Mouse (Mus musculus) olfactory bulb, adult 2 months (tissue): ENCODE results near the gene Ahnak2. TPM values are rescaled to one million over a fixed set of nuclear protein-coding genes. Genes with fewer than 3 reads are reported as not detected.
A peak's percentile ranks its signal among the peaks of the same experiment; 100 is the strongest.

Experiments
- H3K27ac ChIP-seq: fragments of 200-500 bp; 2 replicates; pipeline ENCODE4 v1.5.1; 2012; ENCODE audit warnings: low read depth, low read length; ENCODE audit not compliant: insufficient read depth
- H3K4me1 ChIP-seq: fragments of 200-500 bp; 2 replicates; pipeline ENCODE4 v1.6.1; 2012; ENCODE audit warnings: low read length; ENCODE audit not compliant: control insufficient read depth, insufficient read depth
- H3K4me3 ChIP-seq: fragments of 200-500 bp; 2 replicates; pipeline ENCODE4 v1.5.1; 2012; ENCODE audit warnings: mild to moderate bottlenecking, low read depth, low read length, moderate library complexity; ENCODE audit not compliant: insufficient read depth
- CTCF ChIP-seq: fragments of 200-500 bp; IDR thresholded peaks from 2 replicates; pipeline ENCODE4 v1.5.1; 2012; ENCODE audit warnings: low read depth, mild to moderate bottlenecking, low read length, moderate library complexity; ENCODE audit not compliant: insufficient read depth
- POLR2A ChIP-seq: fragments of 200-500 bp; IDR thresholded peaks from 2 replicates; pipeline ENCODE4 v1.6.1; 2012; ENCODE audit warnings: mild to moderate bottlenecking, low read depth, low read length, moderate library complexity; ENCODE audit not compliant: insufficient read depth
- WGBS: fragments of 180-500 bp; shearing (Covaris S2); methylation state at CpG from one replicate; pipeline ENCODE4 v1.1.7; 2018; 5-methylcytosine and 5-hydroxymethylcytosine counted together
- polyA plus RNA-seq: library from polyadenylated mRNA; stranded (reverse); fragments of >200 nt; gene quantifications from 2 replicates; pipeline ENCODE4 v1.2.4, GENCODE M21; 2012; ENCODE audit warnings: low replicate concordance; ENCODE audit not compliant: missing spikeins, insufficient read depth, insufficient read length

Ahnak2 gene
- polyA plus RNA-seq, 1 experiment, result not detected

DNA sequence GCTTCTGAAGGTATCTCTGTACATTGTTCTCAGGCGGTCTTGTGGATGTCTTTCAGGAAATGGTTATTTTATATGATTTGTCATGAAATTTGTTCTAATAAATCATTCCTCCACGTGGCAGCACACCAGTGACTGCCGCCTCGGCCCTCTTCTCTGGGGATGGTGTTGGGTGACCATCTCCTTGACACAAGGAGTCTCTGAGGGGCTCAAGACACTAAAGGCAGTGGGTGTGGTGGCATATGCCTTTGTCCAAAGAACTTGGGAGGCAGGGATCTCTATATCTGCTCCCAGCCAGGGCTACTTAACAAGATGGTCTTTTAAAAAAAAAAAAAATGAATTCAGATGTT lies 56.0 kb downstream of the Ahnak2 start:
- WGBS, result 84% methylated on average over 4 of the region's 4 CpGs
- TF ChIP-seq CTCF (no peak), POLR2A (no peak)
- H3K4me1 ChIP-seq, result peaks cover 29% of the 10 kb centered on the region
- no peak overlapping the region for H3K27ac ChIP-seq
- H3K4me3 ChIP-seq, result no peak overlapping the region

DNA sequence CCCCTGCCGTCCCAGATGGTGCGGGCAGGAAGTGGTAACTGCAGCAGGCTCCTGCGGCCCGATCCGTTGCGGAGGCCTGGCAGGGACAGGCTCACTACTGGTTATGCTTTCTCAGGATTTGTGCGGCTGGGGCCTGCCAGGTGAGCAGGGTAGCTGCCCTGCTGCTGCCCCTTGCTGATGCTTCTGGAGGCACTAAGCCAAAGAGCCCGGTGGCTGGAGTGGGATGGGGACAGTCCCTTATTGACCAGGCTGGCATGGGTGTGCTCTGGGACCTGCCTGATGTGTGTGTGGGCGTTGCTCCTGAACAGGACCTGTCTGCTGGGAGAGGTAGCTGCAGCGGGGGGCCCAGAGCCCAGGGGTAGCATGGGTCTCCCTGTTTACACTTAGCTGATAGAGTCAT lies 56.7 kb downstream of the Ahnak2 start:
- WGBS, result 90% methylated on average over 10 of the region's 10 CpGs
- no peak for TF ChIP-seq POLR2A
- no peak for TF ChIP-seq CTCF
- Histone ChIP-seq H3K4me1 (peaks cover 24% of the 10 kb centered on the region), H3K27ac (no peak overlapping the region), H3K4me3 (no peak overlapping the region)

DNA sequence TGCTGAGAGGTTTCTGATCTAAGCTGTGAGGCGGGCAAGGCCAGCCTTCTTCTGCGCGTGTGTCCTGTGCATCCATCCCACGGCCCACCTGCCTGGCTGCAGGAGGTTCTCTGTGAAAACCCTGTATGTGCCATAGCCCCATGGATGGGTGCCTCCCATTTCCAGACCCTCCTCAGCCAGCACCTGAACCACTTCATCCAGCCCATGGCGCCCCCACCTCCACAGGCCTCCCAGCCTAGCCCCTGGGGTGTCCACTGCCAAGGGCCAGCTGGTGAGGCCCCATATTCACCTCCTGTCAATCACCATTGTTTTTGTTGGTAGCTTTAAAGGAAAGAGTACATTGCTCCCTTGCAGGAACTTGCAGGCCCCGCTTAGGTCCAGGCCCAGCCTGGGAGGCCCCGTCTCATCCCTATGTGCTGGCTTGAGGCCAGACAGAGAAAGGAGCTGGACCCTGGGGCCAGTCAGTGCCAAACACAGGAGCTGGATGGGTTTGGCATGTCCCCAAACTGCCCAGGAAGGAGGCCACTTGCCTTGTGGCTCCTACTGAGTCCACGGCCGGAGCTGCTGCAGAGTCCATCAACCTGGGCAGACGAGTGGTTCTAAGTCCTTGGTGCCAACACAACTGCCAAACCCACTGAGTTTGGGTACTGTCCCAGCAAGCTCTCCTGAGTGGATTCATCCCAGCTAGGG lies 57.4 kb downstream of the Ahnak2 start:
- no peak overlapping the region for H3K27ac ChIP-seq
- no peak overlapping the region for H3K4me3 ChIP-seq
- WGBS, result 82% methylated on average over 10 of the region's 10 CpGs
- TF ChIP-seq CTCF (no peak), POLR2A (no peak)
- peaks cover 24% of the 10 kb centered on the region for H3K4me1 ChIP-seq

DNA sequence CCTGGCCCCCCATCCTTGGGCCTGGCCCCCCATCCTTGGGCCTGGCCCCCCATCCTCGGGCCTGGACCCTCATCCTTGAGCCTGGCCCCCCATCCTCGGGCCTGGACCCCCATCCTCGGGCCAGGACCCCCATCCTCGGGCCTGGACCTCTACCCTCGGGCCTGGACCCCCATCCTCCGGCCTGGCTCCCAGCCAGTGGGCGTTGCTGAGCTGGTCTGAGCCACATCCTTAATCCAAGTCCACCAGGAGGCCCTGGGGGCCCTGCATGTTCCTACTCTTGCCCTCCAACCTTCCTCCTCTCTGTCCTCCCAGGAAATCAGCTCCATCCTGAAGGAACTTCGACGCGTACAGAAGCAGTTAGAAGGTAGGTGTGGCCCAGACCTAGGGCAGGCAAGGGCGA lies 58.2 kb downstream of the Ahnak2 start:
- Histone ChIP-seq H3K4me1 (peaks cover 24% of the 10 kb centered on the region), H3K4me3 (no peak overlapping the region), H3K27ac (no peak overlapping the region)
- no peak for TF ChIP-seq POLR2A
- TF ChIP-seq CTCF, result no peak
- WGBS, result 80% methylated on average over 11 of the region's 11 CpGs

DNA sequence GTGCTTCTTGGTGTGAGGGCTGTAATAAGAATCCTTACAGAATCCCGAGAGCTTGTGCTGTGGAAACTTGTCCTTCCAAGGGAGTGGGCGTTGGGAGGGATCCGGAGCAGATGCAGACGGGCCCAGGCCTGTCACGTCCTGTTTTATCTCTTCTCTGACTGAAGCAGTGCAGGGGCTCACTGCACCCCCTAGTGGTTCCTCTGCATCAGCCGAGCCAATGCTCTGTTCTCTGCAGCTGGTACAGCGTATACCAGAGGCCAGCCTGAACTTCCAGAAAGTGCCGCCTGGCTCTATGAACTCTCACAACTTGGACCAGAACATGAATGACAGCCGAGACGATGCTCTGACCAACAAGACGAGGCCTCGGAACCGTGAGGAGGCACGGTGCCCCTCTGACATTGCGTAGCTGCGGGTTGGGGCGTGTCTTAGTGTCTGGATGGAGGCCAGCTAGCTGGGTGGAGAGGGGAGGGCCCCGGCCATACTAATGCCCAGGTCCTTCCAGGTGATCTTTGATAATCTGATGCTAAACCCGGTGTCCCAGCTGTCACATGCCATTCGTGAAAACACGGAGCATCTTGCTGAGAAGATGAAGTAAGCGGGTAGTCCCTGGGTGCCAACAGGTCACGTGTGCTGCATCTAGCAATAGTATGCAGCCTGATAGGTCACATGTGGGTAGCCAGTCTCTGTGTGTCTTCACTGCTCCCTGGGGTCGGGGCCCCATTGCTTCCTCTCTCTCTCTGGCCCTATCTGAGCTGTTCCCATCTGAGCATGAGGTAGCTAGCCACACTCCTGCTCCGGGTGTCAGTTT lies 59.1 kb downstream of the Ahnak2 start:
- Histone ChIP-seq H3K4me3 (no peak overlapping the region), H3K27ac (peak overlapping the region; percentile 32; the same call in 1 of the 2 replicates)
- WGBS, result 48% methylated on average over 25 of the region's 25 CpGs

GRCm38 (mm10) chr12:112742768-112743167 lies 59.7 kb downstream of the Ahnak2 start:
- 65% methylated on average over 6 of the region's 6 CpGs for WGBS
- Histone ChIP-seq H3K4me1 (peaks cover 24% of the 10 kb centered on the region), H3K27ac (peak overlapping the region; percentile 32), H3K4me3 (no peak overlapping the region)
- TF ChIP-seq POLR2A (no peak), CTCF (no peak)

More for the DNA sequence above, 59.1 kb downstream of the Ahnak2 start:
- no peak for TF ChIP-seq POLR2A
- TF ChIP-seq CTCF, result peak; percentile 77
- H3K4me1 ChIP-seq, result peaks cover 24% of the 10 kb centered on the region

DNA sequence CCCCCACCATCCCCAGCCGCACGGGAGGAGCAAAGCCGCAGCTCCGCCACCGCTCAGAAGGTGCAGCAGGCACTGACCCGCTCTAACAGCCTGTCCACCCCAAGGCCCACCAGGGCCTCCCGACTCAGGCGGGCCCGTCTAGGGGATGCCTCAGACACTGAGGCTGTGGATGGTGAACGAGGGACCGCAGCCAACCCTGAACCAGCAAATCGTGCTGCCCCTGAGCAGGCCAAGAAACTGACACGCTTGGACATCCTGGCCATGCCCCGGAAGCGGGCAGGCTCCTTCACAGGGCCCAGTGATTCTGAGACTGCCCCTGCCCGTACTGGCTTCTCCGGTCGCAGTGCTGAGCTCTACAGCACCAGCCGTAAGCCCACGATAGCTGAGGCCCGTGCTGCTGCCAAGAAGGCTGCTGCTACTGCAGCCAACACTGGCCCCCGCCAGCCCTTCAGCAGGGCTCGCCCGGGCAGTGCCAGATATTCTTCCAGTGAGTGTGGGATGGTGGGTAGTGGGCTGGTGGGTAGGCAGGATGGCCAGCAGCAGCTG lies 63.4 kb downstream of the Ahnak2 start:
- H3K4me1 ChIP-seq, result peaks cover 16% of the 10 kb centered on the region
- H3K4me3 ChIP-seq, result no peak overlapping the region
- 74% methylated on average over 24 of the region's 24 CpGs for WGBS
- TF ChIP-seq POLR2A (no peak), CTCF (no peak)
- no peak overlapping the region for H3K27ac ChIP-seq

DNA sequence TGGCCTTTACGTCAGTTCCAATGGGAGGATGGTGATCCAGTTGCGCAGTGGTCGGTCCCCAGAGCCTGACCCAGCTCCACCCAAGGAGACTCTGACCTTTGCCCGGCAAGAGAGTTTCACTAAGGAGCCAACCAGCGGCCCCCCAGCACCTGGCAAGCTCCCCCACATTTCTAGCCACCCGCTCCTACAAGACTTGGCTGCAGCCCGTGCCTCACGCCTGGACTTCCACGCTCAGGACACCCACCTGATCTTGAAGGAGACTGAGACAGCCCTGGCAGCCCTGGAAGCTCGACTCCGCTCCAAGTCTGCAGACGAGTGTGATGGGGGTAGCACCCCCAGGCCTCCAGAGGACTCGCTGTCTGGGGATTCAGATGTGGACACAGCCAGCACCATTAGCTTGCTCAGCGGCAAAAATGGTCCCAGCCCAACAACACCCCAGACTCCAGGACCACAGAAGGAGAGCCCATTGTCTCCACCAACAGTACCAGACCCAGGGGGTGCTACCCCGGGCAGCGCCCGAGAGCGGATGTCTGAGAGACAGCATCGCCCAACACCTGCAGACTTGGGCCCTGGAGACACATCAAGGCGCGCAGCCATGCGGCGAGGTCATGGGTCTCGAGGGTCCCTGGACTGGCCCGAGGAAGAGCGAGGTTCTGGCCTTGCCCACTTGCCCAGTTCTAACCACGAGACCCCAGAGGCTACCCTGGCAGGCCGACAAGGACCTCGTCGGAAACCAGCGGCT lies 64.0 kb downstream of the Ahnak2 start:
- TF ChIP-seq POLR2A (no peak), CTCF (no peak)
- peaks cover 11% of the 10 kb centered on the region for H3K4me1 ChIP-seq
- no peak overlapping the region for H3K4me3 ChIP-seq
- 90% methylated on average over 31 of the region's 31 CpGs for WGBS
- no peak overlapping the region for H3K27ac ChIP-seq
